Mouse (Mus musculus) CD4-positive, CD25-positive, alpha-beta regulatory T cell (primary cell): ENCODE measurements around the gene Gm11549. TPM values are rescaled to one million over a fixed set of nuclear protein-coding genes. Genes with fewer than 3 reads are reported as not detected.

Experiments
- polyA plus RNA-seq: library from polyadenylated mRNA; unstranded; fragments of 100-300 nt; shearing (Covaris generic); gene quantifications from one replicate; pipeline ENCODE4 v1.2.1, GENCODE M21; 2017

Gm11549 gene
- not detected for polyA plus RNA-seq

DNA sequence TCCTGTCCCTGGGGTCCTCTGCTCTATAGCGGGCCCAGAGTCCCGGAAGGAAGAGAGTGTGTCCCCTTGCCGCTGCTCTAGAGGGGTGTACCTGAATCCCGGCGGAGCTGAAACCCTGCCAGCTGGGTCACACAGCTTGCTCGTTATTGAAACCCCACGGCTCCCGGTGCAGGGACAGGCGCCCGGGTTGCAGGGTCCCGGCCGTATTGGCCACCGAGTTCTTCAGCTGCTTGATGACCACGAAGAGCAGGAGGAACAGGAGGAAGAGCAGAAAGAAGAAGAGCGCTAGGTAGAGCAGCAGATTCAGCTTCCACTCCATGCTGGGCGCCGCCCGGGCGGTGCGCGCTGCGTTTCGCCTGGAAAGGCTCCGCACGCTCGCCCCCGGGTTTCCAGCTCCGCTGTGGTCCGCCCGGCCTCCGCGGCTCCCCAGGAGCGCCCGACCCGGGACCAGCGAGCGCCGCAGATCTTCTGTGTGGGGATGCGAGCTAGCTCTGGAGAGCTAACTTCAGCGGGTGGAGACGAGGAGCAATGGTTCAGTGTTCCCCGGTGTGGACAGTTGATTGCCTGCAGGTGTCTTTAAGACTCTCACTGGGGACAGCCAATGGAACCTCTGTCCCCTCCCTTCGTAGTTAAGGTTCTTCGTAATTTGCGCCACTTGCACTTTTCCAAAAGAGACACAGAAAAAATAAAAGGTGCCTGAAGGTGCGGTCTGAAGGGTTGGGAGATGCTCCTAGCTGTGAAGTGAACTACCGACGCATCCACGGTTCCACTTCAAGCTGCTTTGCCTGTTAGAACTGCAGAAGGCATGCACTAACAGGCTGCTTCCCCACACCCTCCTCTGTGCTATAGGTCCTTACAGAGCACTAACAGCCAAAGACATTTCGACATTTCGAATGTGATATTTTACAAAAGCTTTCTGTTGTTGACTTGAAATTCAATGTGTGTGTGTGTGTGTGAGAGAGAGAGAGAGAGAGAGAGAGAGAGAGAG is at the start of gene Gm11549:
Gene Gm11549 (minus strand): TSS at position 741 of the 988 bp plus-strand sequence.

DNA sequence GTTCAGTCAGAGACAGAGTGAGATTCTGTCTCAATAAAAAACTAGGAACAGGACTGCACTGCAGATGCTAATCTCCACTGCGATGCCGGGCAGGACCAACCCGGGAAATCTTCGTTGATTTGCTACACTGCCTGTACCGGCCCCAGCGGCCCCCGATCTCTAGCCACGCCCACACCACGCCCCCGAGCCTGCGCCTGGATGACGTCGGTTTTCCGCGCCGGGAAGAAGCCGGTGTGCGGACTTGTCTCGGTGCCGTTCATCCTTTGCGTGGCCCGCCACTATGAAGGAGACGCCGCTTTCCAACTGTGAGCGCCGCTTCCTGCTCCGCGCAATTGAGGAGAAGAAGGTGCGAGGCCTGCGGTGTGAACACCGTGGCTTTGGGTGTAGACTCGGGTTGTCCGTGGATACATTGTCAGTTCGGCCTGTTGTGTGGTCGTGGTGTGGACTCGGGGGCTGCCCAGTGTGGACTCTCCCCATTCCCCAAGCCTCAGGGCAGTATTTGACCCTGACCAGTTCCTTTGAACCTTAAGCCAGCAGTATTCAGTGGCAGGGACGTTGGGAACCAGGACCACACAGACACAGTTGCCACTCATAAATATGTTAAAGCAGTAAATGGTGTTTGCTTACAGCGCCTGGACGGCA is 30.9 kb upstream of the Gm11549 start, which contains the start of gene Exosc9:
Gene Exosc9 (plus strand): TSS at position 201 of the 642 bp plus-strand sequence.

DNA sequence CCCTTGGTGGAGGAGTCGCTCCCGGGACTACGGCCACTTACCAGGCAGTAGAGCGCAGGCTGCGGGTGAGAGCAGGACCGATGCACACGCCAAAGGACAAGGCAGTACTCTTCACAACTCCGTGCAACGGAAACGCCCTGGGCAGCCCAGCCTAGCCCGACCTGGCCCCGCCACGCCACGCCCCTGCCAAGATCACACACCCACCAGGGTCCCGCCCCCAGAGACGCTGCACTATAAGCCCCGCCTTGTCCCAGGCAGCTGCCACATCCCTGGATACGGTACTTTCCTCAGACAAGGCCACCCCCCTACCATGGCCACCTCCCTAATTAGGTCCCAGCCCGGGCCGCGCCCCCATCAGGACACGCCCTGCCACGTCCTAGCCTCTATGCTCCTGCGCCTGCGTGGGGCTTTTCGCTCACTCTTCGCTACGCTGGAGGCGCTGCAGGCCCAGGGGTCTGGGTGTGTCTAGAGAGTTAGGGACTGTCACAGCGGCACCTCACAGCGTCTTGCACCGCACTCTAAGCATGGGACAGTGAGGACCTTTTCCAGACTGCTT is 46.0 kb downstream of the Gm11549 start, which contains the start of the genes Anxa5 and 1810062G17Rik:
Gene Anxa5 (minus strand): TSS at position 363 of the 556 bp plus-strand sequence.
Gene 1810062G17Rik (plus strand): TSS at position 406 of the 556 bp plus-strand sequence.

Other genes with a start within 250 kb of the Gm11549 start
- 154 TPM for gene Anxa5, start 45.9 kb downstream of the Gm11549 start, polyA plus RNA-seq
- 1.8 TPM for gene 1810062G17Rik, start 45.9 kb downstream of the Gm11549 start, polyA plus RNA-seq
- 56.3 TPM for gene Exosc9, start 30.8 kb upstream of the Gm11549 start, polyA plus RNA-seq
- gene Ccna2, start 50.3 kb upstream of the Gm11549 start, polyA plus RNA-seq: 5.0 TPM
- 0.41 TPM for gene Bbs7, start 91.7 kb upstream of the Gm11549 start, polyA plus RNA-seq
- not detected for gene Trpc3, start 168.4 kb upstream of the Gm11549 start, polyA plus RNA-seq